Mouse (Mus musculus) G1E (cell line): ENCODE results near the gene Galnt18.

Experiments used
- CTCF ChIP-seq: IDR thresholded peaks from 2 replicates; pipeline ENCODE4 v1.5.1; 2012; ENCODE audit warnings: low read depth, low read length, inconsistent platforms, mixed read lengths
- GATA1 ChIP-seq: IDR thresholded peaks from 2 replicates; pipeline ENCODE4 v1.6.1; 2012; ENCODE audit warnings: borderline replicate concordance, low read length, inconsistent platforms, mixed read lengths
- GATA2 ChIP-seq: IDR thresholded peaks from 2 replicates; pipeline ENCODE4 v1.6.1; 2012; ENCODE audit warnings: low read depth, low read length, inconsistent platforms, borderline replicate concordance
- POLR2AphosphoS5 ChIP-seq: IDR thresholded peaks from 2 replicates; pipeline ENCODE4 v1.6.1; 2012; ENCODE audit warnings: low read depth, low read length, inconsistent platforms; ENCODE audit not compliant: insufficient replicate concordance
- TAL1 ChIP-seq: conservative IDR thresholded peaks from 2 replicates; pipeline ENCODE4 v1.6.1; 2012; ENCODE audit warnings: low read depth, low read length, inconsistent platforms, mixed read lengths

- no peak for TF ChIP-seq POLR2AphosphoS5
- TF ChIP-seq CTCF, result no peak
- TF ChIP-seq TAL1, result no peak
- TF ChIP-seq GATA1, result no peak
- no peak for TF ChIP-seq GATA2
These were observed 219.7 kb downstream of the Galnt18 start for GRCm38 (mm10) chr7:111560097-111560496.
